Mouse (Mus musculus) frontal cortex, postnatal 10 days (tissue): ENCODE results near the gene Grasp.
A peak's percentile ranks its signal among the peaks of the same experiment; 100 is the strongest.

ENCODE experiments used
- DNase-seq, 2 experiments: peaks; one replicate each; pipeline ENCODE4 v3.0.0; 2022; ENCODE audit warnings: low spot score in 2 of 2, mixed read lengths in 1 of 2

The Grasp gene

DNA sequence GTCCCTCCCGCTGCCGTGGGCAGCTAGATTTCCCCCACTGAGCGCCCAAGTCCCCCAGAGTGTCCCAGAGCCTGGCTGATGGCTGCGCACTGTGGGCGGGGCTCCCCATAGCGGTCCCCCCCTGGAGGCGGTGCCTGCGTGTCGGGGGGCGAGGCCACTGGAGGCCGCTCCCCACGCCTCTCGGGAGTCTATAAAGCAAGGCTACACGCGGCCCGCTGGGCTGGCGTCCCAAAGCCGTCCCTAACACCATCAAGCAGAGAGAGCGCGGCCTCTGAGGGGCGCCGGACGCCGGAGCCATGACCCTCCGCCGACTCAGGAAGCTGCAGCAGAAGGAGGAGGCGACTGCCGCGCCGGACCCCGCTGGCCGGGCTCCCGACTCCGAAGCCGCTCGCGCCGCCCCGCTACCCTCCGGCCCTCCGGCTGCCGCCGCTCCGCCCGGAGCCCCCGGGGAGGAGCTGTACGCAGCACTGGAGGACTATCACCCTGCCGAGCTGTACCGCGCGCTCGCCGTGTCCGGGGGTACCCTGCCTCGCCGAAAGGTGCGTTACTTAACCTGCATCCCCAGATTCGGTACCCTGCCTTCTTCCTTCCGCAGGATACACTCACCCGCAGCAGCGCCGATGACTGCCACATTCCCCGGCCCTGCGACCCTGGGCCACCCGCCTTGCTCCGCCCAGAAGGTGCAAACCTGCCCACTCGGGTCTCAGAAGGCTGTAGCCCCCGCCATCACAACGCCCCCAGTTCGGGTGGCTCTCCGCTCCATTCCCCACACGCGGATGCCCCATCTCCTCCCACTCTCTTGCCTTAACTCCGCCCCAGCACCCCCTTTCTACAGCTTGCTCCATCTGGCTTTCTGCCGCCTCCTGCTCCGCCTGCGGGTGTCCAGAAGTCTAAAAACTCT is at the start of gene Grasp:
Gene Grasp, plus strand, starts transcription at position 183 of the 901 bp plus-strand sequence.
- DNase-seq: peak; percentile 81 to 86

DNA sequence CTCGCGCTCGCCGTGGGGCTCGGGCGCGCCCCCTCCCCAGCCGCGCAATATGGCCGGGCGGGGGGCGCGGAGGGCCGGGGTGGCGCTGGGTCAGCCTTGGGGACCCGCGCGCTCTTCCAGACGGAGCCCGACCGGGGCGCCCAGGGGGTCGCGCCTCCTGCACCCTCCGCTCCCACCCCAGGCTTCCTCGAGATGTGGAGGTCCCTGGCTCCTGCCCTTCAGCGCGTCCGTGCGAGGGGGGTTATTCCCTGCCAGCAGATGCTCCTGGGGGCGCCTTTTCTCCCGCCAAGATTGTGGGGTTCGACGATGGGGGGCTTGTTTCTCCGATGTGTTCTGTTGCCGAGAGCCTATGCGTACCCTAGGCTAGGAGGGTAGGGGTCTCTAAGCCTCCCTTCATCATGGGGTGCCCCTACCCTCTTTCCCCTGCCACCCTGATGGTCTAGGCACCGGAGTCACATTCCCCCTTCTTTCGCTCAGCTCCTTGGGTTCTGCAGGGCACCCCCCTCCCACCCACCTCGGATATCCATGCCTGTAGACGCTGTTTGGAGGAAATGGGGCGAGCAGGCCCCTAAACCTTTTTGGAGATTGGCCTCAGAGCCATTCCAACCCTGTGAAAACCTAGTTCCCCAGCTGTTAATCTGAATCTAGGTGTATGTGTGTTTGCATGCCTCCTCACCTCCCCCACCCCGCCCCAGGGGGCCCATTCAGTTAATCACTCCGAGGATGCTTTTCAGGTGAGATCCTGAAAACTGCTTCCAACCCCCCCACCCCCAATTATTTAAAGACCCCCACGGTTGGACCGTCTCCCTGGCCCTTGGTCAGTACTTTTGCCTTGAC is 49.5 kb upstream of the Grasp start:
- no peak for DNase-seq

- no peak for DNase-seq
Measured at GRCm38 (mm10) chr15:101175131-101175460, 48.9 kb upstream of the Grasp start.

- no peak for DNase-seq
Measured at GRCm38 (mm10) chr15:101175613-101176283, 48.2 kb upstream of the Grasp start.

GRCm38 (mm10) chr15:101176284-101176680 is 47.7 kb upstream of the Grasp start:
- DNase-seq: no peak

GRCm38 (mm10) chr15:101176795-101177691 is 46.9 kb upstream of the Grasp start:
- DNase-seq: no peak

- no peak for DNase-seq
Measured at GRCm38 (mm10) chr15:101180363-101181105, 43.5 kb upstream of the Grasp start.

DNA sequence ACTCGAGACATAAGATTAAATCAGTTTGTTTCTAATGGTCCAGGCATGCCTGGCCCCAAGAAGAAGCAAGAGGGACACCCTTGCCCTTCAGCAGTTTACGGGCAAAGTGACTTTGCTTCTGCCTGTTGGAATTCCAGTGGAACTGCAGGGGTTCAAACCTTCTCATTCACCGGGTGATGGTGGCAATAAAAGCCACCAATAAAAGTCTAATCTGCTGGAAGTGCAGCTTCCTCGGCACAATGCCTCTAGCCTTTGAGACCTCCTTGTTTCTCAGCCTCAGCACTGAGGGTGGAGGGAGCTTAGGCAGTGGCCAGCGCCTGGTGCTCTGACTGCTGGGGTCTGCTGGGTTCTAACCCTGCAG is 42.9 kb upstream of the Grasp start:
- DNase-seq: no peak

DNA sequence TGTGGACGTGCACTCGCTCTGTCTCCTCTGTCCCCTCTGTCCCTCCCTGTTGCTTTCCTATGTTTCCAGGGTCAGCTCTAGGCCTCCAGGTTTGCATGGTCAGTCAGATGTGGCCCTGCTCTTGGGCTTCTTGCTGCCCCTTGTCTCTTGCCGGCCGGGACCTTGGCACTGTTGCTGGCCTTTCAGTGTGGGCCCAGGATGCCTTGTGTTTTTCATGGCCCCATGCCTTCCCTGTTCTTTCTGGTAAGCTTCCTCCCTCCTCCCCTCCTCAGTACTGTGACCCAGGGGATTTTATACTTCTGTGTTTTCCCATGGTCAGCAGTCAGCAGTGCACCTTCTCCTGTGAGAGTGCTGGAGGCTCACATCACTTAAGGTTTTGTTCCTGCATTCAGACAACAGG is 42.5 kb upstream of the Grasp start:
- DNase-seq: no peak

DNA sequence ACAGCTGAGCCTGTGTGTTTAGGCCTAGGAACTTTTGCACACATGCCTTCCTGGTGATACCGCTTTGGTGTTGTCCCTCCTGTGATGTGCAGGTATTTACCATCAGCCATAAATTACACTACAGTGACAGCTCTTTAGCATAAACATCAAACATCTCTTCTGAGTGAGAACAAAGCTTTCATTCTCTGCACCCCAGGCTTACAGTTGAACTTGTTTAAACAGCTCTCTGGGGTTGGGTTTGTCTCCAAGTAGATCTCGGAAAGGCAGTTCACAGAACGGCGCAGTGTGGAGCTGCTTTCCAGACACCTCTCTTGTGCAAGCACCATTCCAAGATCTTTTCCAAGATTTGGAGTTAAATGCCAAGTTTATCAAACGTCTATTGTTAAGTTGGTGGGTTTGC is 41.3 kb upstream of the Grasp start:
- no peak for DNase-seq

- DNase-seq: no peak
Measured at GRCm38 (mm10) chr15:101184300-101184699, 39.7 kb upstream of the Grasp start.

- no peak for DNase-seq
Measured at GRCm38 (mm10) chr15:101185549-101185948, 38.4 kb upstream of the Grasp start.

GRCm38 (mm10) chr15:101187907-101188306 is 36.1 kb upstream of the Grasp start:
- no peak for DNase-seq

DNA sequence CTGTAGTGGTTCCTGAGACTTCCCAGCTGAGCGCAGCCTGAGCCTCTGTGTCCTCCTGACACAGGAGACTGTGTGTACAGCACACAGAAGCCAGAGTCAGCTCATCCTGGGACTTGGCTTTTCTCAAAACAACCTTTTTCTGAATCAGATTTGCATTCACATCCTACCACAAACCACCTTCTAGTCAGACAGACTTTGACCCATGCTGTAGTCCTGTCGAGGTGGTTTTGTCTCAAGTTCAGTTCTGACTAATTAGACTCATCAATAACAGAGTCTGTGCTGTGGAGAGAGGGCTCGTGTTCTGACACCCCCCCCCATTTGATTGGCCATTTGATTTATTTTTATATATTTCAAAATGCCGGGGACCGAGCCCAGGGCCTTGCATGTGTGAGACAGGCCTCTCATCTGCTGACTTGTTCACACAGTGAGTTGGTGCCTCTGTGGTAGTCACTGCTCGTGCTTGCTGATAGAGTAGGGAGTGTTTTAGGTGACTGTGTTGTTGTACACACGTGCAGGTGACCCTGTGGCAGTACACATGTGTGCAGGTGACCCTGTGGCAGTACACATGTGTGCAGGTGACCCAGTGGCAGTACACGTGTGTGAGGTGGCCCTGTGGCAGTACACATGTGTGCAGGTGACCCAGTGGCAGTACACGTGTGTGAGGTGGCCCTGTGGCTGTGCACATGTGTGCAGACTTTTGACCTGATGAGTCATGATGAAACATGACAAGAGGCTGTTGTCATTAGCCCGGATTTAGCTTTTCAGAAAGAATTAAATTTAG is 33.8 kb upstream of the Grasp start:
- DNase-seq: no peak

GRCm38 (mm10) chr15:101190762-101191150 is 33.2 kb upstream of the Grasp start:
- no peak for DNase-seq

DNA sequence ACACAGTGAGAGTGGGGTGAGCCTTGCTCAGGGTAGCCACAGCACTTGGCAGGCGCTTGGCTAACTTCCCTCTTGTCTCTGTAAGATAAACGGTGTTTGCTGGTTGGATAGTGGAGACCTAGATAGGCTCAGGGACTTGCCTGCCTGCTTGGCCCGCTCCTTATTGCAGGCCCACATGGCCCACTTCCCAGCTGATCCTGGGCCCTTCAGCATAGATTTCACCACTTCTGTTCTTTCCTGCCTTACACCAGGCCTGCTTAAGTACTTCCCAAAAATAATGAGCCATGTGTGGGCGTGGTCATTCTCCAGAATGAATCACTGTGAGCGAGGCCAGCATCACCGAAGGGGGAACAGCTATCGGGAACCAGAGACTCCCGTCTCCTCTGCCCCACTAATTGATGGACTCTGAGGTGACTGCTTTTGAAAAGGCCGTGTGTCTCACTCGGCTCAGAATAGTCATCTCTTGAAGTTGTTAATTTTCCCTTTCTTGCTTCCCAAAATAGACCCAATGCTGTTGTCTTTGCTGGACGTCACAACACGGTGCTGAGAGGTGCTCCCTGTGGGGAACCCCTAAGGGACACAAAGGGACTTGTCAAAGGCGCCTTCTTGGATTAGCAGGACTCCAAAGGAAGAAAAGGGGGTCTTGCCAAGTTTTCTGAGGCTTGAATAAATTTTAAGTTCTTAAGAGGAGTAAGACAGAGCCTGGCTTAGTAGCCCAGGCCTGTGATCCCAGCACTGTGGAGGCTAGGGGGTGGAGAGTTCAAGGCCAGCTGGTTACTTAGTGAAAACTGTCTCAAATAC is 32.3 kb upstream of the Grasp start:
- no peak for DNase-seq

DNA sequence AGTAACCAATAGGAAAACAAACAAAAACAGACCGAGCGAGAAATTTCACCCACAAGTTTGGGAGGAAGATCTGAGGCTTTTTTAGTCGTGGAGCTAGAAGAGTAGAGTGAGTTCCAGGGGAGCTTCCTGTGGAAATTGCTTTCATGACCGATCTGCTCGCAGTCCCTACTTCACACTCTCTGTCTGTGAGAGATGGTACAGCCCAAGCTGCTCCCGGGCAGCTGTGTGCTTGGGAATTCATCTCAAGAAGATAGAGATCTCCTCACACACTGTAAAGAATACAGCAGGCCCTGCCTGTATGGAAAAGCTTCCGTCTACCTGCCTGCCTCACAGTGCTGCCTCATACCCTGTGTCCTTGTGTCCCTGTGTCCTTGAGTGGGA is 31.7 kb upstream of the Grasp start:
- DNase-seq: no peak

DNA sequence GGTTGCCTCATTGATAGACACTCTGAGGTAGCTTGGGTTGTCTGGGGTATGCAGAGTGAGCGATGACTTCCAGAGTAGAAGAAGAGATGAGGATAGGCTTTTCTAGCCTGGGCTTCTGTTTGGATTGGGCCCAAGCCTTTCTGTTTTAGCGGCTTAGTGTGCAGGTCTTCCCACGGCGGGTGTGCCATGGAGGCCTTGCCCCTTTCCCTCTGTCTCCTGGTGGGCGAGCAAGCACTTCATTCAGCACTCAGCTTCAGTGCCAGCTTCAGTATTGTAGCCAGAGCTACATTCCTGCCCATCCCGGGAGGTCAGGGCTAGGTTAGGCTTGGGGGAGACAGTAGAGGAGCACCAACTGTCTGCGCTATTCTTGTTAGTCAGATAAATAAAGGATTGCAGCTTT is 31.3 kb upstream of the Grasp start:
- DNase-seq: no peak

GRCm38 (mm10) chr15:101193971-101194370 is 30.0 kb upstream of the Grasp start:
- no peak for DNase-seq
